Mouse (Mus musculus): ENCODE data around the gene Ptges. TPM values are rescaled to one million over a fixed set of nuclear protein-coding genes. Genes with fewer than 3 reads are reported as not detected.

Ptges gene
- polyA plus RNA-seq, 1 experiment from 2014 or later: 2.7 TPM

DNA sequence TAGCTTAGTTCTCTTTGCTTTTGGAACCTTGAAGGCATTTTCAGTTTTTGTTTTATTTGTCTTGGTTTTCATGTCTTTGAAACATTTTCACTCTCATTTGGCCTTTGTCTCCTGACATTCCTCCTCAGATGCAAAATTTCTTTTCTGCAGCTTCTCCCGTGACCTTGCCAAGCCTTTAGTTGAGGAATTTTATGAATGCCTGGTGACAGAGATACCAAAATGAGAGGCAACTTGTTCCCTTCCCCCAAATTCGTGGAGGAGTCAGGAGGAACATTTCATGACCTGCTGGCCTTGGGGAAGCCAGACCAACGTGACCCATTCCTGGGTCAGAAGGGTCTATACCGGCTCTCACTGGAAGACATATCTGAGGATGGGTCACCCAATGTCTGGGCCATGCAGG, 23.0 kb downstream of the Ptges start:
- no peaks in the 10 kb centered on the region for H3K9me3 ChIP-seq
- no peak overlapping the region for H3K27ac ChIP-seq (replicated peaks)
- no peak overlapping the region for H3K9ac ChIP-seq (replicated peaks)
- no peaks in the 10 kb centered on the region for H3K36me3 ChIP-seq
- H3K4me3 ChIP-seq: no peak overlapping the region
- ATAC-seq (replicated peaks): no peak
- H3K4me1 ChIP-seq: peaks cover 12% of the 10 kb centered on the region
- H3K4me2 ChIP-seq (replicated peaks): no peak overlapping the region
- WGBS: 78% methylated on average over 4 of the region's 4 CpGs
- H3K27me3 ChIP-seq: peaks cover 3% of the 10 kb centered on the region; the same call in 1 of the 2 replicates

DNA sequence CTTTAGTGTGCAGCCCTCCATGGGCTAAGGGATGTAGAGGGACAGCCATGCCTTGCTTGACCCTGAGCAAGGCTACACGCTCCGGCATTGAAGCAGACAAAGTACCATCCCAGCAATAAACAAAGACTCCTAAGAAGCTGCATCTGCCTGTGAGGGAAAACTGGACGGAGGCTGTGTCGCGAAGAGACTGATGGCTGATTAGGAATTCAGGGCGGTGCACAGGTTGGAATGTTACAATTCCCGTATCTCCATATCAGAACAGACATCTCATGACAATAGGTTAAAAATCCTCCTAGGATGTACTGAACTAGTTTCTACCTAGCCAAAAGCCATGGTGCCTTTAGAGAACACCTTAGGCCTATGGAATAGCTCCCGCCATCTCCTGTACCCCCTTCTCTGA, 23.8 kb downstream of the Ptges start:
- no peak overlapping the region for H3K4me3 ChIP-seq
- no peaks in the 10 kb centered on the region for H3K36me3 ChIP-seq
- peaks cover 3% of the 10 kb centered on the region; the same call in 1 of the 2 replicates for H3K27me3 ChIP-seq
- peaks cover 12% of the 10 kb centered on the region for H3K4me1 ChIP-seq
- H3K9ac ChIP-seq (replicated peaks): no peak overlapping the region
- H3K9me3 ChIP-seq: no peaks in the 10 kb centered on the region
- no peak overlapping the region for H3K27ac ChIP-seq (replicated peaks)
- no peak for ATAC-seq (replicated peaks)
- 86% methylated on average over 8 of the region's 8 CpGs for WGBS
- H3K4me2 ChIP-seq (replicated peaks): no peak overlapping the region

DNA sequence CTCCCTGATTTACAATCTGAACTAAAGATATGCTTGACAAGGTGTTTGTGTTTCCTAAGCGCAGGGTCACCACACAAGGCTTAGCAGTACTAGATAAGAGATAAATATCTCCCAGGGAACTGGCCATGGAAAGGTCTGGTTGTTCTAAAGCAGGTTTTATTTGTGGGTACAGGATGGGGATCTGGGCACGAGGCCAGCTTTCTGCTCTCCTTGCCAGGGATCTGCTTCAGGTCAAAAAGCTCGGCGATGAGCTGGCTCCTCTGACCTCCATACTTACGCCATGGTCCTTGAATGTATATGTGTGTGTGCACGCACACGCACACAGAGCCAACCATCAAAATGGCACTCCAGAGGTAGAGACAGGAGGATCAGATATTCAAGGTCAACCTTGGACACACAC, 24.7 kb downstream of the Ptges start:
- H3K9ac ChIP-seq (replicated peaks): no peak overlapping the region
- 83% methylated on average over 7 of the region's 7 CpGs for WGBS
- no peaks in the 10 kb centered on the region for H3K9me3 ChIP-seq
- H3K4me1 ChIP-seq: peaks cover 12% of the 10 kb centered on the region
- ATAC-seq (replicated peaks): no peak
- H3K36me3 ChIP-seq: no peaks in the 10 kb centered on the region
- H3K4me2 ChIP-seq (replicated peaks): no peak overlapping the region
- H3K27ac ChIP-seq (replicated peaks): no peak overlapping the region
- H3K27me3 ChIP-seq: peaks cover 3% of the 10 kb centered on the region; the same call in 1 of the 2 replicates
- H3K4me3 ChIP-seq: no peak overlapping the region

DNA sequence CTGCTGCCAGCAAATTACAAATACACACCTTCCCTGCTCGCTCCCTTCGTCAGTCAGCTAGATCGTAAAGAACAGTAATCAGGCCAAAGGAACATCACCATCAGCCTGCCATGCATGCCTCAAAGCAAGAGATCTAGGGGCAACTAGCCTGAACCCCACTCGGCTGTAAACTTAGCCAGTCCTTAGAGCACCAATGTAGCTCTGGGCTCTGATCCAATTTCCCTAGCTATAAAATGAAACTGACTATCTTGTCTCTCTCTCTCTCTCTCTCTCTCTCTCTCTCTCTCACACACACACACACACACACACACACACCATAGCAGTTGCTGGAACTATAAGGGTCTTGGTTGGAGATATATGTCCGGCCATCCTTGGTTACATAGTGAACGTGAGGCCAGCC, 25.4 kb downstream of the Ptges start:
- ATAC-seq (replicated peaks): no peak
- Histone ChIP-seq H3K27me3 (peaks cover 3% of the 10 kb centered on the region; the same call in 1 of the 2 replicates), H3K4me2 (replicated peaks) (no peak overlapping the region), H3K4me3 (no peak overlapping the region), H3K9ac (replicated peaks) (no peak overlapping the region), H3K27ac (replicated peaks) (no peak overlapping the region), H3K4me1 (peaks cover 12% of the 10 kb centered on the region), H3K9me3 (no peaks in the 10 kb centered on the region), H3K36me3 (no peaks in the 10 kb centered on the region)
- 86% methylated on average over 6 of the region's 6 CpGs for WGBS

DNA sequence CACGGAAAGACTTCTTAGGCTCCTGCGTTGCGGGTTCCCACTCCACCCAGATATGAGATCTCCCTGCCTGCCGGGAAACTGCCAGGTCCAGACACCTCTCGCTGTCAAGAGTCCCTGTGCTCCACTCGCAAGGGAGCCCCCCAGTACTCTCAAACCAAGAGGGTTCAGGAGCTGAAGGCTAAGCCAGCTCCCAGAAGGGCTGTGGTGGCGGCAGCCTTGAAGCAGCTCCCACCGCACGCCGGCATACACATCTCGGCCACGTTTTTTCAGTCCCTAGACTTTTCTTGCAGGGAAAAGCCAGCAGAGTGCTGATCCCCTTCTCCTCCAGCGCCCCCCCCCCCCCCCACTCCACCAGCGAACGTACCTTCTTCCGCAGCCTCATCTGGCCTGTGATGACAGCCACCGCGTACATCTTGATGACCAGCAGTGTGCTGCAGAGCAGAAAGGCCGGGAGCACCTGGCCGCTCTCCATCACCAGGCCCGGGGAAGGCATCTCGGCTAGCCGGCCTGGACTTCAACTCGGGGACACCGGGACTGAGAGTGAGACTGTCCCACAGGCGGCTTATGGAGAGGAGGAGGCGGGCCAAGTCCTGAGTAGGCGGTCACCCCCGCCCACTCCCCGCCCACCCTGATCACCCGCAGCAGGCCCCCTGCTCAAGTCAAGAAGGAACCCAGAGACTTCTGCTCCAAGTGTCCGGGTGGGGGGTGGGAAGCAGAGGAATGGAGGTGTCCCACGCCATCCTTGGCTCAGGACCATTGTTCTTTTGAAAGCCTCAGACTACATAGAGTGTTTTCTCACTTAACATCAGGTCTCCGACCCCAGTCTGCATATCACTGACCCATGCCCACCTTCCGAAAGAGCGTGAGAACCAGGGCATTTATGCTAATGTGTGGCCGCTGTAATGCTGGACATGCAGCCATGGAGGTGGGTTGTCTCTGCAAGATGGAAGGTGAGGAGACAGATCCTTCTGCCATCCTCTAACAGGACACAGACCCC, 26.6 kb downstream of the Ptges start:
- Histone ChIP-seq H3K4me1 (peaks cover 12% of the 10 kb centered on the region), H3K4me3 (peak overlapping the region; percentile 33), H3K27me3 (peaks cover 3% of the 10 kb centered on the region; the same call in 1 of the 2 replicates), H3K9ac (replicated peaks) (peak overlapping the region; percentile 35), H3K4me2 (replicated peaks) (peak overlapping the region; percentile 51), H3K36me3 (no peaks in the 10 kb centered on the region), H3K27ac (replicated peaks) (no peak overlapping the region), H3K9me3 (no peaks in the 10 kb centered on the region)
- 10% methylated on average over 36 of the region's 37 CpGs for WGBS
- 0 out of 2 replicates have a peak, but pooled peaks have one; percentile 32 for ATAC-seq (replicated peaks)

DNA sequence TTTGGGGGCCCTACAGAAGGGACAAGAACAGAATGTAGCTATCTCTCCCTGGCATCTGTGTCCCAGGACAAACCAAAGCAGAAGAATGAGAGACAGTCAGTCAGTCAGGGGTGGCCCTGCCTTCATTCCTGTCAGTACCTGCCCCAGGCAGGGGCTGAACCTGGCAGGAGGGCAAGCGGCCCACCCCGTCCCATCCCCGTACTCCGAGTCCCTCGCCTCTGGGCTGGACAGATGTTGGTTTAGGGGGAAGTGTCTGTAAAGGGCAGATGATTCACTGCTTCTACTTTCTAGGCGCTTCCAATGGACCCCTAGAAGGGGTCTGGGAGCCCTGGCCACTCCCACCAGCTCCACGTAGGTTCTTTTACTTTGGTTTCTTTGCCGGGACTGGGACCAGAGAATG, 27.4 kb downstream of the Ptges start:
- Histone ChIP-seq H3K9me3 (no peaks in the 10 kb centered on the region), H3K9ac (replicated peaks) (0 out of 2 replicates have a peak overlapping the region, but pooled peaks have one; percentile 35), H3K4me1 (peaks cover 15% of the 10 kb centered on the region), H3K27me3 (peaks cover 3% of the 10 kb centered on the region; the same call in 1 of the 2 replicates), H3K4me2 (replicated peaks) (peak overlapping the region; percentile 51), H3K27ac (replicated peaks) (no peak overlapping the region), H3K4me3 (no peak overlapping the region; the same call in 1 of the 2 replicates), H3K36me3 (no peaks in the 10 kb centered on the region)
- ATAC-seq (replicated peaks): no peak
- WGBS: 43% methylated on average over 8 of the region's 8 CpGs

DNA sequence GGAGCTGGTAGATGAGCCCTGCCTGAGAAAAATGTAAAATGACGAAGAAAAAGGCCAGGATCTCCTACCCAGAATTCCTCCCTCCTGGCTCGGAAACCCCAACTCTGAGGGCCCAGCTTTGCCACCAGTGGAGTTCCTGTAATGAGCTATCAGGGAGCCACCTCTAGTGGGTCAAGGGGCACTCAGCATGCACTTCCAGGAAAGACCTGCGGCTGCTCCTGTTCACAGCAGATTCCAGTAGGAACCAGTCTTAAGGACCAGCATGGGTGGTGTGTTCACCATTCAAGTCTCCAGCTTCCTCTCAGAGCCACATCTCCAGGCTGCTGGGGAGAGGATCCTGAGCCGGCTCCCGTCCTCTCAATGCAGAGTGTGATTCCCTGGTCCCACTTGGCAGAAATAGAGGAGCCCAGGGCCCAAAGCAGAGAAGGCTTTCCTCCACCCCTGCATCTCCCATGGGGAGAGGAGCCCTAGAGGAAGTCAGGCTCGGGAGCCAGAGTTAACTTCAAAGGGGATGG, 28.0 kb downstream of the Ptges start:
- H3K9me3 ChIP-seq: no peaks in the 10 kb centered on the region
- no peak overlapping the region for H3K27ac ChIP-seq (replicated peaks)
- H3K4me2 ChIP-seq (replicated peaks): no peak overlapping the region
- no peak for ATAC-seq (replicated peaks)
- H3K4me1 ChIP-seq: peaks cover 16% of the 10 kb centered on the region
- WGBS: 67% methylated on average over 6 of the region's 6 CpGs
- H3K36me3 ChIP-seq: no peaks in the 10 kb centered on the region
- no peak overlapping the region for H3K9ac ChIP-seq (replicated peaks)
- H3K4me3 ChIP-seq: no peak overlapping the region
- peaks cover 3% of the 10 kb centered on the region; the same call in 1 of the 2 replicates for H3K27me3 ChIP-seq

DNA sequence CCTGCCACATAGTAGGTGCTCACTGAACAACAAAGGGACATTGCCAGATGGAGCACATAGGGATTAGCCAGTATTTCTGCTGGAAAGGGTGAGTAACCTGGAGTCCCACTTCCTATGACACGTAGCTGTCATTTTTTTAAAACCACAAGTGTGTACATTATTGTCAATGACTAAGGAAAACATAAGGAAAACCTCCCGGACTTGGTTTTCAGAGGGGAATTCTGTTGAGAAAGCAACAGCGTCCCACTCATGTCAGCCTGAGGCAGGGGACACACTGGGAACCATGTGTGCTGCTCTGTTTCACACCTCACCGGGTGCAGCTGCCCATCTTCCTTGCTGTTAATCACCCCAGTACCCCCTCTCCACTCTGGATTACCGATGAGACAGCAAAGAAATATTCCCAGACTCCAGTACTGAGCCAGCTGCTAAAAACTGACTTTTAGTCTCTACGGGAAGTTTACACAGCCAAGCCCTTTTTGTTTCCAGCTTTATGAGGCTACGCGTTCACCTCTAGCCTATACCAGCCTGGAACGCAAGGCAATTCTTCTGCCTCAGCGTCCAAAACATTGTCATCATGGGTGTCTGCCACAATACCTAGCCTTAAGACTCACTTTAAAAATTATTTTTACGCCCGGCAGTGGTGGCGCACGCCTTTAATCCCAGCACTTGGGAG, 30.1 kb downstream of the Ptges start:
- Histone ChIP-seq H3K9ac (replicated peaks) (no peak overlapping the region), H3K4me2 (replicated peaks) (no peak overlapping the region), H3K27me3 (peaks cover 3% of the 10 kb centered on the region; the same call in 1 of the 2 replicates), H3K27ac (replicated peaks) (no peak overlapping the region), H3K4me3 (no peak overlapping the region), H3K9me3 (no peaks in the 10 kb centered on the region), H3K4me1 (peaks cover 16% of the 10 kb centered on the region), H3K36me3 (no peaks in the 10 kb centered on the region)
- WGBS: 87% methylated on average over 14 of the region's 14 CpGs
- no peak for ATAC-seq (replicated peaks)

DNA sequence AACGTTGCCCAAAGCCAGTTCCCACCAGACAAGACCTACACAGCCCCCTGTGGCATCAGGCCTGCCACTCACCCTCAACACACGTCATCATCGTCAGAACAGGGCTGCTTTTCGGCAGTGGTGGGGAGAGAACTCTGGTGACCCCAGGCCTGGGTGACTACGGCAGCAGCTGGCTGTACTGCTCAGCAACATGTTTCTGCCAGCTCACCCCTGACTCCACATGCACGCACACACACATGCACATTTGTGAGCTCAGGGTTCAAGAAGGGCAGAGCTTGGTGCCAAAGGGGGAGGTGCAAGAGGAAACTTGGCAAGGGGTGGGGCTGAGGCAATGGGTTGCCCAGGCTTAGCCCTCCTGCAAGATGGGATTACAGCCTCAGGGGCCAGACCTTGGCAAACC, 32.4 kb downstream of the Ptges start:
- no peak overlapping the region for H3K4me3 ChIP-seq
- no peak overlapping the region for H3K9ac ChIP-seq (replicated peaks)
- ATAC-seq (replicated peaks): no peak
- no peaks in the 10 kb centered on the region for H3K9me3 ChIP-seq
- H3K36me3 ChIP-seq: no peaks in the 10 kb centered on the region
- peaks cover 4% of the 10 kb centered on the region for H3K4me1 ChIP-seq
- no peak overlapping the region for H3K4me2 ChIP-seq (replicated peaks)
- WGBS: 44% methylated on average over 6 of the region's 6 CpGs
- peaks cover under 1% of the 10 kb centered on the region; the same call in 1 of the 2 replicates for H3K27me3 ChIP-seq
- H3K27ac ChIP-seq (replicated peaks): no peak overlapping the region

DNA sequence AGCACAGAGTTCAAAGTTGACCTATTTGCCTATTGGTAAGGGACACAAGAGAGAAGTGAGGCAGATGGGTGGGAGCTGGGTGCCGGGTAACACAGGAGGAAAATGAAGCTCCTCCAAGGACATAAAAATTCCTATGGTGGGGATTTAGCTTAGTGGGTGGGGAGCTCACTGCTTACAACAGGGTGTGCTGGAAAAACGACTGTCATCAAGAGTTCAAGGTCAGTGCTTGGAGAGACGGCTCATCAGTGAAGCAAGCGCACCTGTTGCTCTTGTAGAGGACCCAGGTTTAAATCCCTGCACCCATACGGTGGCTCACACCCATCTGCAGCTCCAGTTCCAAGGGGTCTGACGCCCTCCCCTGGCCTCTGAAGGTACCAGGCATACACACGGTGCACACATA, 35.7 kb downstream of the Ptges start:
- WGBS: 91% methylated on average over 7 of the region's 7 CpGs
- no peaks in the 10 kb centered on the region for H3K27me3 ChIP-seq
- H3K27ac ChIP-seq (replicated peaks): no peak overlapping the region
- H3K36me3 ChIP-seq: no peaks in the 10 kb centered on the region
- no peak overlapping the region for H3K4me3 ChIP-seq
- no peak overlapping the region for H3K4me2 ChIP-seq (replicated peaks)
- no peak overlapping the region for H3K9ac ChIP-seq (replicated peaks)
- ATAC-seq (replicated peaks): no peak
- H3K9me3 ChIP-seq: no peaks in the 10 kb centered on the region
- peaks cover 4% of the 10 kb centered on the region; the same call in 1 of the 2 replicates for H3K4me1 ChIP-seq

DNA sequence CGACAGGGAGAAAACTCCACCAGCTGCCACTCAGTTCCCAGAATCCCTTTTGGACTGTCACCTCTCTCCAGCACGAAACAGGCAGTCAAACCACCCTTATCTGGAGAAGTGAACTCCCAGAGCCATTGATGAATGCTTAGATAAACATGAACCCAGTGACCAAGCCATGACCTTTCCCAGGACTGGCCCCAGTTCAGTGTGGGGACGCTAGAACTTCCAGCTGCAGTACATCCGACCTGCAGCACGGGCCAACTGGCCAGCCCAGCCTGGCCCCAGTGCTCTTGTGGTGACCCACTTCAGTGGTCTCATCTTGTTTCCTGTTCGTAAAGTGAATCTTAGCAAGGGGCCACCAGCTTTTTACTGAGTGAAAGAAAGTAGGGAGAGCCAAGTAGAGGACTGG, 36.3 kb downstream of the Ptges start:
- Histone ChIP-seq H3K27ac (replicated peaks) (no peak overlapping the region), H3K4me3 (no peak overlapping the region), H3K36me3 (no peaks in the 10 kb centered on the region), H3K9ac (replicated peaks) (no peak overlapping the region), H3K9me3 (no peaks in the 10 kb centered on the region), H3K27me3 (no peaks in the 10 kb centered on the region), H3K4me1 (peaks cover 4% of the 10 kb centered on the region; the same call in 1 of the 2 replicates), H3K4me2 (replicated peaks) (no peak overlapping the region)
- 47% methylated on average over 6 of the region's 6 CpGs for WGBS
- no peak for ATAC-seq (replicated peaks)

DNA sequence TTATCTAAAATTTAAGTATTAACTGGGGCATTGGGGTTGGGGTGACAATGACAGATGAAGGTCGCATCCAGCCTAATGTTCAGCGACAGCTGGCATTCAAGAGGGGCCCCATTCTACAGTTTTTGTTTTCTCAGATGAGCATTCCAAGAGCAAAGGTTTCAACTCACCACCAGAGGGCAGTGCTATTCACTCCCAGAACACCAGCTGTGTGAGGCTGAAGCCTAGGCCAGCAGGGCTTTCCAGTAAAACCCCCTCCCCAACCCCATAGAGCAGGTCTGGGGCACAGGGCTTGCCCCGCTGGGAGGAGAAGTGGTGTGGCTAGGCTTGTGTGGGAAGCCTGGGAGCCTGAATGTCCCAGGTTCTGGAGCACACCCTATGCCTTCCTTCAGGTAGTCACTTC, 38.7 kb downstream of the Ptges start:
- no peak overlapping the region for H3K4me3 ChIP-seq
- H3K4me2 ChIP-seq (replicated peaks): no peak overlapping the region
- H3K36me3 ChIP-seq: no peaks in the 10 kb centered on the region
- no peak overlapping the region for H3K9ac ChIP-seq (replicated peaks)
- no peaks in the 10 kb centered on the region for H3K9me3 ChIP-seq
- ATAC-seq (replicated peaks): no peak
- 10% methylated on average over 3 of the region's 3 CpGs for WGBS
- no peak overlapping the region for H3K27ac ChIP-seq (replicated peaks)
- 0 out of 2 replicates have a peak, but pooled peaks cover under 1% of the 10 kb centered on the region for H3K4me1 ChIP-seq
- H3K27me3 ChIP-seq: no peaks in the 10 kb centered on the region
